Mouse (Mus musculus) forebrain, embryonic 12.5 days (tissue): ENCODE data around the gene Evc2. TPM values are rescaled to one million over a fixed set of nuclear protein-coding genes. Genes with fewer than 3 reads are reported as not detected.

Source experiments
- ATAC-seq: fragments of 200-750 bp; cut with Nextera tagmentation; 2 replicates; pipeline ENCODE4 v1.8.0; 2017; ENCODE audit warnings: moderate TSS enrichment; ENCODE audit not compliant: low FRiP score
- H3K27ac ChIP-seq: fragments of 300-500 bp; sonication (generic); 2 replicates; pipeline ENCODE4 v1.5.1; 2016; ENCODE audit warnings: mild to moderate bottlenecking
- H3K27me3 ChIP-seq: fragments of 300-500 bp; sonication (generic); 2 replicates; pipeline ENCODE4 v1.6.1; 2016; ENCODE audit warnings: mild to moderate bottlenecking
- H3K36me3 ChIP-seq: fragments of 300-500 bp; sonication (generic); replicated peaks from 2 replicates; pipeline ENCODE4 v1.6.1; 2016; ENCODE audit warnings: mild to moderate bottlenecking
- H3K4me1 ChIP-seq: fragments of 300-500 bp; sonication (generic); 2 replicates; pipeline ENCODE4 v1.6.1; 2016
- H3K4me2 ChIP-seq: fragments of 300-500 bp; sonication (generic); 2 replicates; pipeline ENCODE4 v1.6.1; 2016; ENCODE audit warnings: mild to moderate bottlenecking, moderate library complexity
- H3K4me3 ChIP-seq: fragments of 300-500 bp; sonication (generic); replicated peaks from 2 replicates; pipeline ENCODE4 v1.5.1; 2016; ENCODE audit warnings: mild to moderate bottlenecking
- H3K9ac ChIP-seq: fragments of 300-500 bp; sonication (generic); 2 replicates; pipeline ENCODE4 v1.6.1; 2016; ENCODE audit warnings: mild to moderate bottlenecking
- H3K9me3 ChIP-seq: fragments of 300-500 bp; sonication (generic); 2 replicates; pipeline ENCODE4 v1.6.1; 2016
- WGBS: fragments of 180-500 bp; shearing (Covaris S2); methylation state at CpG from one replicate; pipeline ENCODE4 v1.1.7; 2016; 5-methylcytosine and 5-hydroxymethylcytosine counted together
- polyA plus RNA-seq: library from polyadenylated mRNA; unstranded; fragments of >200 nt; fragmentation: Nextera tagmentation; extraction: Ambion mirVana; gene quantifications from 2 replicates; pipeline ENCODE4 v1.2.1, GENCODE M21; 2016

The Evc2 gene
- polyA plus RNA-seq, 1 experiment from 2014 or later = 15.4 TPM

GRCm38 (mm10) chr5:37377376-37377775, 39.1 kb downstream of the Evc2 start:
- 87% methylated on average over 7 of the region's 7 CpGs for WGBS
- no peaks in the 10 kb centered on the region for H3K4me1 ChIP-seq
- peaks cover 21% of the 10 kb centered on the region; the same call in 1 of the 2 replicates for H3K36me3 ChIP-seq
- no peak for ATAC-seq
- no peaks in the 10 kb centered on the region for H3K27me3 ChIP-seq
- H3K4me2 ChIP-seq = no peak overlapping the region
- H3K9me3 ChIP-seq = no peaks in the 10 kb centered on the region
- H3K27ac ChIP-seq = no peak overlapping the region
- no peak overlapping the region for H3K4me3 ChIP-seq
- H3K9ac ChIP-seq = no peak overlapping the region

GRCm38 (mm10) chr5:37380641-37381040, 42.3 kb downstream of the Evc2 start:
- Histone ChIP-seq H3K36me3 (peaks cover 34% of the 10 kb centered on the region), H3K27ac (no peak overlapping the region), H3K9me3 (no peaks in the 10 kb centered on the region), H3K4me3 (no peak overlapping the region), H3K4me2 (no peak overlapping the region), H3K27me3 (no peaks in the 10 kb centered on the region), H3K4me1 (no peaks in the 10 kb centered on the region), H3K9ac (no peak overlapping the region)
- 81% methylated on average over 4 of the region's 4 CpGs for WGBS
- no peak for ATAC-seq

GRCm38 (mm10) chr5:37383570-37383969, 45.3 kb downstream of the Evc2 start:
- no peaks in the 10 kb centered on the region for H3K9me3 ChIP-seq
- no peak overlapping the region for H3K4me3 ChIP-seq
- no peaks in the 10 kb centered on the region for H3K4me1 ChIP-seq
- peaks cover 57% of the 10 kb centered on the region for H3K36me3 ChIP-seq
- no peak overlapping the region for H3K4me2 ChIP-seq
- 86% methylated on average over 3 of the region's 3 CpGs for WGBS
- no peak overlapping the region for H3K27ac ChIP-seq
- H3K9ac ChIP-seq = no peak overlapping the region
- no peak for ATAC-seq
- no peaks in the 10 kb centered on the region for H3K27me3 ChIP-seq

- no peaks in the 10 kb centered on the region for H3K4me1 ChIP-seq
- H3K27ac ChIP-seq = no peak overlapping the region
- H3K36me3 ChIP-seq = peaks cover 43% of the 10 kb centered on the region
- H3K4me3 ChIP-seq = no peak overlapping the region
- no peaks in the 10 kb centered on the region for H3K9me3 ChIP-seq
- no peak overlapping the region for H3K9ac ChIP-seq
- no peak for ATAC-seq
- H3K4me2 ChIP-seq = no peak overlapping the region
- WGBS = 93% methylated on average over 3 of the region's 3 CpGs
- no peaks in the 10 kb centered on the region for H3K27me3 ChIP-seq
Observed at GRCm38 (mm10) chr5:37388646-37389045, 50.3 kb downstream of the Evc2 start.

GRCm38 (mm10) chr5:37389808-37390495, 51.7 kb downstream of the Evc2 start:
- no peak overlapping the region for H3K4me2 ChIP-seq
- H3K27ac ChIP-seq = no peak overlapping the region
- no peaks in the 10 kb centered on the region for H3K27me3 ChIP-seq
- ATAC-seq = no peak
- 88% methylated on average over 13 of the region's 13 CpGs for WGBS
- no peak overlapping the region for H3K4me3 ChIP-seq
- H3K36me3 ChIP-seq = peaks cover 36% of the 10 kb centered on the region
- no peaks in the 10 kb centered on the region for H3K9me3 ChIP-seq
- H3K9ac ChIP-seq = no peak overlapping the region
- H3K4me1 ChIP-seq = 0 out of 2 replicates have a peak, but pooled peaks cover under 1% of the 10 kb centered on the region

- no peak overlapping the region for H3K27ac ChIP-seq
- no peak overlapping the region for H3K4me2 ChIP-seq
- H3K36me3 ChIP-seq = peaks cover 33% of the 10 kb centered on the region
- no peak overlapping the region for H3K9ac ChIP-seq
- 93% methylated on average over 10 of the region's 10 CpGs for WGBS
- ATAC-seq = no peak
- no peak overlapping the region for H3K4me3 ChIP-seq
- no peaks in the 10 kb centered on the region for H3K27me3 ChIP-seq
- peaks cover 10% of the 10 kb centered on the region; the same call in 1 of the 2 replicates for H3K4me1 ChIP-seq
- no peaks in the 10 kb centered on the region for H3K9me3 ChIP-seq
Observed at GRCm38 (mm10) chr5:37390923-37391322, 52.6 kb downstream of the Evc2 start.

- Histone ChIP-seq H3K36me3 (peaks cover 27% of the 10 kb centered on the region), H3K9me3 (no peaks in the 10 kb centered on the region), H3K9ac (no peak overlapping the region), H3K4me1 (peaks cover 10% of the 10 kb centered on the region; the same call in 1 of the 2 replicates), H3K4me3 (no peak overlapping the region), H3K4me2 (no peak overlapping the region), H3K27ac (no peak overlapping the region), H3K27me3 (no peaks in the 10 kb centered on the region)
- 92% methylated on average over 10 of the region's 10 CpGs for WGBS
- ATAC-seq = no peak
Observed at GRCm38 (mm10) chr5:37391901-37392300, 53.6 kb downstream of the Evc2 start.

GRCm38 (mm10) chr5:37395172-37396030, 57.1 kb downstream of the Evc2 start:
- Histone ChIP-seq H3K9me3 (no peaks in the 10 kb centered on the region), H3K4me1 (peaks cover 10% of the 10 kb centered on the region; the same call in 1 of the 2 replicates), H3K4me3 (no peak overlapping the region), H3K9ac (no peak overlapping the region), H3K27ac (peak overlapping the region; percentile 69; the same call in 1 of the 2 replicates), H3K36me3 (peaks cover 16% of the 10 kb centered on the region; the same call in 1 of the 2 replicates), H3K27me3 (no peaks in the 10 kb centered on the region), H3K4me2 (no peak overlapping the region)
- peak; percentile 67 for ATAC-seq
- WGBS = 65% methylated on average over 22 of the region's 22 CpGs

- ATAC-seq = no peak
- H3K36me3 ChIP-seq = peaks cover 17% of the 10 kb centered on the region
- H3K4me3 ChIP-seq = no peak overlapping the region
- H3K27me3 ChIP-seq = no peaks in the 10 kb centered on the region
- H3K9me3 ChIP-seq = no peaks in the 10 kb centered on the region
- H3K27ac ChIP-seq = no peak overlapping the region
- no peak overlapping the region for H3K4me2 ChIP-seq
- H3K4me1 ChIP-seq = no peaks in the 10 kb centered on the region
- 89% methylated on average over 6 of the region's 6 CpGs for WGBS
- H3K9ac ChIP-seq = no peak overlapping the region
Observed at GRCm38 (mm10) chr5:37419028-37419427, 80.7 kb downstream of the Evc2 start.

GRCm38 (mm10) chr5:37427210-37427609, 88.9 kb downstream of the Evc2 start:
- no peaks in the 10 kb centered on the region; the same call in 1 of the 2 replicates for H3K4me1 ChIP-seq
- no peak for ATAC-seq
- no peak overlapping the region for H3K4me3 ChIP-seq
- H3K4me2 ChIP-seq = no peak overlapping the region
- peaks cover 8% of the 10 kb centered on the region for H3K36me3 ChIP-seq
- H3K9ac ChIP-seq = no peak overlapping the region
- no peaks in the 10 kb centered on the region for H3K9me3 ChIP-seq
- H3K27ac ChIP-seq = no peak overlapping the region
- no peaks in the 10 kb centered on the region for H3K27me3 ChIP-seq

GRCm38 (mm10) chr5:37435417-37435816, 97.1 kb downstream of the Evc2 start:
- H3K4me1 ChIP-seq = no peaks in the 10 kb centered on the region
- no peaks in the 10 kb centered on the region for H3K27me3 ChIP-seq
- no peak overlapping the region for H3K4me3 ChIP-seq
- no peaks in the 10 kb centered on the region for H3K36me3 ChIP-seq
- no peak overlapping the region for H3K9ac ChIP-seq
- no peaks in the 10 kb centered on the region for H3K9me3 ChIP-seq
- no peak overlapping the region for H3K27ac ChIP-seq
- no peak overlapping the region for H3K4me2 ChIP-seq
- ATAC-seq = no peak
- WGBS = 65% methylated on average over 3 of the region's 3 CpGs

GRCm38 (mm10) chr5:37442767-37443166, 104.5 kb downstream of the Evc2 start:
- Histone ChIP-seq H3K9me3 (no peaks in the 10 kb centered on the region), H3K36me3 (no peaks in the 10 kb centered on the region), H3K4me2 (no peak overlapping the region), H3K27ac (no peak overlapping the region), H3K4me1 (no peaks in the 10 kb centered on the region), H3K9ac (no peak overlapping the region), H3K4me3 (no peak overlapping the region), H3K27me3 (no peaks in the 10 kb centered on the region)
- 75% methylated on average over 2 of the region's 2 CpGs for WGBS
- no peak for ATAC-seq
